Mouse (Mus musculus) lung, adult 2 months (tissue): Measurements from ENCODE around the gene Col1a2.

Source experiments
- CTCF ChIP-seq: fragments of 200-500 bp; IDR thresholded peaks from 2 replicates; pipeline ENCODE4 v1.5.1; 2011; ENCODE audit warnings: mild to moderate bottlenecking, low read length, control low read depth; ENCODE audit not compliant: insufficient read depth
- POLR2A ChIP-seq: fragments of 200-500 bp; IDR thresholded peaks from 2 replicates; pipeline ENCODE4 v1.6.1; 2011; ENCODE audit warnings: low read depth, mild to moderate bottlenecking, control low read depth, low read length, borderline replicate concordance; ENCODE audit errors: extremely low read depth

GRCm38 (mm10) chr6:4489366-4490245, 15.0 kb upstream of the Col1a2 start:
- TF ChIP-seq POLR2A (no peak), CTCF (no peak)
